Mouse (Mus musculus) G1E (cell line): Measurements from ENCODE around the gene Gse1. TPM values are rescaled to one million over a fixed set of nuclear protein-coding genes. Genes with fewer than 3 reads are reported as not detected.

Experiments
- ATAC-seq: 2 replicates; pipeline ENCODE4 v1.8.0; 2016; ENCODE audit warnings: mild to moderate bottlenecking; ENCODE audit not compliant: insufficient number of reproducible peaks, poor library complexity, low FRiP score, severe bottlenecking; ENCODE audit errors: extremely low read depth
- DNase-seq: peaks from one replicate; pipeline ENCODE4 v3.0.0; 2012; ENCODE audit warnings: low spot score
- H3K27me3 ChIP-seq: 2 replicates; pipeline ENCODE4 v1.6.1; 2012; ENCODE audit warnings: mild to moderate bottlenecking, low read length, inconsistent platforms; ENCODE audit not compliant: insufficient read depth
- H3K36me3 ChIP-seq: replicated peaks from 2 replicates; pipeline ENCODE3; 2012; ENCODE audit warnings: mild to moderate bottlenecking, inconsistent platforms
- H3K4me1 ChIP-seq: 2 replicates; pipeline ENCODE4 v1.6.1; 2012; ENCODE audit warnings: low read depth, low read length, inconsistent platforms, mixed read lengths; ENCODE audit not compliant: insufficient read depth
- H3K4me3 ChIP-seq: 2 replicates; pipeline ENCODE4 v1.5.1; 2012; ENCODE audit warnings: low read depth, mild to moderate bottlenecking, inconsistent platforms, low read length, moderate library complexity, mixed read lengths
- H3K9me3 ChIP-seq: replicated peaks from 2 replicates; pipeline ENCODE4 v1.6.1; 2012; ENCODE audit warnings: inconsistent platforms
- CTCF ChIP-seq: IDR thresholded peaks from 2 replicates; pipeline ENCODE4 v1.5.1; 2012; ENCODE audit warnings: low read depth, low read length, inconsistent platforms, mixed read lengths
- GATA1 ChIP-seq: IDR thresholded peaks from 2 replicates; pipeline ENCODE4 v1.6.1; 2012; ENCODE audit warnings: borderline replicate concordance, low read length, inconsistent platforms, mixed read lengths
- GATA2 ChIP-seq: IDR thresholded peaks from 2 replicates; pipeline ENCODE4 v1.6.1; 2012; ENCODE audit warnings: low read depth, low read length, inconsistent platforms, borderline replicate concordance
- POLR2AphosphoS5 ChIP-seq: IDR thresholded peaks from 2 replicates; pipeline ENCODE4 v1.6.1; 2012; ENCODE audit warnings: low read depth, low read length, inconsistent platforms; ENCODE audit not compliant: insufficient replicate concordance
- TAL1 ChIP-seq: conservative IDR thresholded peaks from 2 replicates; pipeline ENCODE4 v1.6.1; 2012; ENCODE audit warnings: low read depth, low read length, inconsistent platforms, mixed read lengths
- polyA plus RNA-seq: library from polyadenylated mRNA; stranded (reverse); fragments of >175 nt; gene quantifications from 2 replicates; pipeline ENCODE4 v1.2.3, GENCODE M21; 2012
- total RNA-seq, 2 experiments: library from RNA; stranded (forward) in 1 of 2; stranded (reverse) in 1 of 2; fragments of 200-1000 nt in 1 of 2; fragments of >200 nt in 1 of 2; fragmentation: Nextera tagmentation in 1 of 2; gene quantifications; 2 replicates each; pipeline ENCODE4 v1.2.3; 2014 to 2017

Gene Gse1
- total and polyA plus RNA-seq, 3 experiments = 6.3 to 106 (median 48.4) TPM

- peaks cover 66% of the 10 kb centered on the region for H3K4me1 ChIP-seq
- no peak for TF ChIP-seq CTCF
- TF ChIP-seq POLR2AphosphoS5 = no peak
- no peak for TF ChIP-seq GATA2
- TF ChIP-seq TAL1 = no peak
- TF ChIP-seq GATA1 = no peak
- H3K4me3 ChIP-seq = peak overlapping the region; percentile 48; the same call in 1 of the 2 replicates
- peaks cover 23% of the 10 kb centered on the region for H3K9me3 ChIP-seq
- H3K36me3 ChIP-seq = peaks cover 74% of the 10 kb centered on the region
- DNase-seq = peak; percentile 35
- peak; percentile 47; the same call in 1 of the 2 replicates for ATAC-seq
- H3K27me3 ChIP-seq = peaks cover 26% of the 10 kb centered on the region
These were observed 281.1 kb downstream of the Gse1 start for GRCm38 (mm10) chr8:120509136-120510034.

- H3K4me3 ChIP-seq = peak overlapping the region; percentile 48; the same call in 1 of the 2 replicates
- peaks cover 76% of the 10 kb centered on the region for H3K36me3 ChIP-seq
- peaks cover 60% of the 10 kb centered on the region for H3K4me1 ChIP-seq
- ATAC-seq = no peak
- DNase-seq = no peak
- H3K9me3 ChIP-seq = peaks cover 27% of the 10 kb centered on the region
- TF ChIP-seq POLR2AphosphoS5 (no peak), GATA2 (no peak), GATA1 (no peak), TAL1 (no peak), CTCF (no peak)
- peaks cover 21% of the 10 kb centered on the region; the same call in 1 of the 2 replicates for H3K27me3 ChIP-seq
These were observed 281.8 kb downstream of the Gse1 start for GRCm38 (mm10) chr8:120510035-120510416.

- H3K4me1 ChIP-seq = peaks cover 58% of the 10 kb centered on the region
These were observed 282.7 kb downstream of the Gse1 start for GRCm38 (mm10) chr8:120510863-120511457.

GRCm38 (mm10) chr8:120511737-120512136 is 283.5 kb downstream of the Gse1 start:
- TF ChIP-seq GATA1 (no peak), TAL1 (no peak), GATA2 (no peak), POLR2AphosphoS5 (no peak), CTCF (no peak)
- no peak for DNase-seq
- Histone ChIP-seq H3K9me3 (peaks cover 27% of the 10 kb centered on the region), H3K4me1 (peaks cover 55% of the 10 kb centered on the region), H3K4me3 (no peak overlapping the region), H3K36me3 (peaks cover 76% of the 10 kb centered on the region), H3K27me3 (peaks cover 20% of the 10 kb centered on the region; the same call in 1 of the 2 replicates)
- ATAC-seq = no peak

More at GRCm38 (mm10) chr8:120510863-120511457, 282.7 kb downstream of the Gse1 start:
- ATAC-seq = no peak
- H3K4me3 ChIP-seq = peak overlapping the region; percentile 8; the same call in 1 of the 2 replicates
- peaks cover 80% of the 10 kb centered on the region for H3K36me3 ChIP-seq
- H3K27me3 ChIP-seq = peaks cover 23% of the 10 kb centered on the region; the same call in 1 of the 2 replicates
- no peak for TF ChIP-seq GATA1
- no peak for TF ChIP-seq GATA2
- no peak for TF ChIP-seq POLR2AphosphoS5
- TF ChIP-seq CTCF = no peak
- no peak for TF ChIP-seq TAL1
- no peak for DNase-seq
- peaks cover 27% of the 10 kb centered on the region for H3K9me3 ChIP-seq

- peaks cover 53% of the 10 kb centered on the region for H3K4me1 ChIP-seq
- no peak for DNase-seq
- peaks cover 20% of the 10 kb centered on the region; the same call in 1 of the 2 replicates for H3K27me3 ChIP-seq
- no peak overlapping the region for H3K4me3 ChIP-seq
- H3K9me3 ChIP-seq = peaks cover 27% of the 10 kb centered on the region
- H3K36me3 ChIP-seq = peaks cover 74% of the 10 kb centered on the region
- TF ChIP-seq GATA1 (no peak), TAL1 (no peak), GATA2 (no peak), POLR2AphosphoS5 (no peak), CTCF (no peak)
- ATAC-seq = no peak
These were observed 284.1 kb downstream of the Gse1 start for GRCm38 (mm10) chr8:120512326-120512725.
